Mouse (Mus musculus): ENCODE measurements around the gene Il17rc. TPM values are rescaled to one million over a fixed set of nuclear protein-coding genes. Genes with fewer than 3 reads are reported as not detected.
A peak's percentile ranks its signal among the peaks of the same experiment; 100 is the strongest.

Il17rc gene
- 7.7 and 9.1 TPM in 2 replicates for polyA plus RNA-seq (2014; fragmentation: Nextera tagmentation; extraction: Ambion mirVana)

- TF ChIP-seq CTCF (IDR thresholded peaks at IDR 0.05; ENCODE audit: low read depth): no peak
- Histone ChIP-seq H3K36me3 (ENCODE audit: insufficient read depth) (no peaks in the 10 kb centered on the region), H3K27me3 (ENCODE audit: insufficient read depth, low read length) (peaks cover 12% of the 10 kb centered on the region; the same call in 1 of the 2 replicates), H3K27ac (ENCODE audit: low read depth) (0 out of 2 replicates have a peak within 1 kb of the TSS, but pooled peaks have one; percentile 32), H3K9me3 (ENCODE audit: low read depth, low read length) (no peaks in the 10 kb centered on the region), H3K4me3 (ENCODE audit: low read depth, low read length) (peak within 1 kb of the TSS; percentile 24; the same call in 1 of the 2 replicates), H3K4me1 (ENCODE audit: insufficient read depth) (no peaks in the 10 kb centered on the region), H3K9ac (peak within 1 kb of the TSS; percentile 38), H3K4me2 (peak within 1 kb of the TSS; percentile 59)
- WGBS: 17% methylated on average over 12 of the region's 12 CpGs
- peak; percentile 60 for DNase-seq
- peak; percentile 48; the same call in 1 of the 2 replicates for ATAC-seq (ENCODE audit: insufficient read depth)
Measured at GRCm38 (mm10) chr6:113471297-113471936, at the start of gene Il17rc. Gene Il17rc (plus strand): TSS chr6:113471427.

GRCm38 (mm10) chr6:113423000-113423399 is 48.2 kb upstream of the Il17rc start:
- DNase-seq: no peak
- 56% methylated on average over 4 of the region's 4 CpGs for WGBS
- ATAC-seq (ENCODE audit: insufficient read depth): no peak
- H3K4me2 ChIP-seq: no peak overlapping the region
- H3K27ac ChIP-seq (ENCODE audit: low read depth): no peak overlapping the region
- no peak overlapping the region for H3K4me3 ChIP-seq (ENCODE audit: low read depth, low read length)
- no peaks in the 10 kb centered on the region for H3K27me3 ChIP-seq (ENCODE audit: insufficient read depth, low read length)
- no peaks in the 10 kb centered on the region for H3K9me3 ChIP-seq (ENCODE audit: low read depth, low read length)
- TF ChIP-seq CTCF (IDR thresholded peaks at IDR 0.05; ENCODE audit: low read depth): no peak
- H3K9ac ChIP-seq: no peak overlapping the region
- no peaks in the 10 kb centered on the region for H3K36me3 ChIP-seq (ENCODE audit: insufficient read depth)
- H3K4me1 ChIP-seq (ENCODE audit: insufficient read depth): peaks cover 5% of the 10 kb centered on the region; the same call in 1 of the 2 replicates

- Histone ChIP-seq H3K36me3 (ENCODE audit: insufficient read depth) (no peaks in the 10 kb centered on the region), H3K4me1 (ENCODE audit: insufficient read depth) (no peaks in the 10 kb centered on the region), H3K4me2 (no peak overlapping the region), H3K4me3 (ENCODE audit: low read depth, low read length) (no peak overlapping the region), H3K9me3 (ENCODE audit: low read depth, low read length) (no peaks in the 10 kb centered on the region), H3K27ac (ENCODE audit: low read depth) (no peak overlapping the region), H3K9ac (no peak overlapping the region), H3K27me3 (ENCODE audit: insufficient read depth, low read length) (no peaks in the 10 kb centered on the region)
- ATAC-seq (ENCODE audit: insufficient read depth) (no peak), DNase-seq (no peak)
- 76% methylated on average over 7 of the region's 7 CpGs for WGBS
- no peak for TF ChIP-seq CTCF (IDR thresholded peaks at IDR 0.05; ENCODE audit: low read depth)
Measured at GRCm38 (mm10) chr6:113424187-113424586, 47.0 kb upstream of the Il17rc start.

GRCm38 (mm10) chr6:113426696-113427095 is 44.5 kb upstream of the Il17rc start:
- ATAC-seq (ENCODE audit: insufficient read depth) (no peak), DNase-seq (no peak)
- Histone ChIP-seq H3K4me1 (ENCODE audit: insufficient read depth) (no peaks in the 10 kb centered on the region), H3K4me2 (no peak overlapping the region), H3K36me3 (ENCODE audit: insufficient read depth) (no peaks in the 10 kb centered on the region), H3K27ac (ENCODE audit: low read depth) (no peak overlapping the region), H3K9ac (no peak overlapping the region), H3K27me3 (ENCODE audit: insufficient read depth, low read length) (no peaks in the 10 kb centered on the region), H3K9me3 (ENCODE audit: low read depth, low read length) (no peaks in the 10 kb centered on the region), H3K4me3 (ENCODE audit: low read depth, low read length) (no peak overlapping the region)
- TF ChIP-seq CTCF (IDR thresholded peaks at IDR 0.05; ENCODE audit: low read depth): no peak
- WGBS: 89% methylated on average over 4 of the region's 4 CpGs

- H3K9me3 ChIP-seq (ENCODE audit: low read depth, low read length): no peaks in the 10 kb centered on the region
- H3K4me2 ChIP-seq: no peak overlapping the region
- no peak for ATAC-seq (ENCODE audit: insufficient read depth)
- no peak overlapping the region for H3K9ac ChIP-seq
- WGBS: 61% methylated on average over 3 of the region's 3 CpGs
- H3K36me3 ChIP-seq (ENCODE audit: insufficient read depth): no peaks in the 10 kb centered on the region
- DNase-seq: peak; percentile 62
- peak; percentile 78 for TF ChIP-seq CTCF (IDR thresholded peaks at IDR 0.05; ENCODE audit: low read depth)
- no peak overlapping the region for H3K27ac ChIP-seq (ENCODE audit: low read depth)
- no peak overlapping the region for H3K4me3 ChIP-seq (ENCODE audit: low read depth, low read length)
- no peaks in the 10 kb centered on the region for H3K4me1 ChIP-seq (ENCODE audit: insufficient read depth)
- no peaks in the 10 kb centered on the region for H3K27me3 ChIP-seq (ENCODE audit: insufficient read depth, low read length)
Measured at GRCm38 (mm10) chr6:113427397-113427796, 43.8 kb upstream of the Il17rc start.

GRCm38 (mm10) chr6:113428006-113428405 is 43.2 kb upstream of the Il17rc start:
- no peaks in the 10 kb centered on the region for H3K36me3 ChIP-seq (ENCODE audit: insufficient read depth)
- no peak overlapping the region for H3K27ac ChIP-seq (ENCODE audit: low read depth)
- ATAC-seq (ENCODE audit: insufficient read depth): no peak
- H3K27me3 ChIP-seq (ENCODE audit: insufficient read depth, low read length): no peaks in the 10 kb centered on the region
- WGBS: 79% methylated on average over 16 of the region's 16 CpGs
- no peak overlapping the region for H3K4me3 ChIP-seq (ENCODE audit: low read depth, low read length)
- no peak overlapping the region for H3K4me2 ChIP-seq
- DNase-seq: no peak
- H3K4me1 ChIP-seq (ENCODE audit: insufficient read depth): no peaks in the 10 kb centered on the region
- TF ChIP-seq CTCF (IDR thresholded peaks at IDR 0.05; ENCODE audit: low read depth): no peak
- H3K9ac ChIP-seq: no peak overlapping the region
- H3K9me3 ChIP-seq (ENCODE audit: low read depth, low read length): no peaks in the 10 kb centered on the region

- no peak for ATAC-seq (ENCODE audit: insufficient read depth)
- H3K4me2 ChIP-seq: no peak overlapping the region
- WGBS: 71% methylated on average over 3 of the region's 3 CpGs
Measured at GRCm38 (mm10) chr6:113429965-113430364, 41.3 kb upstream of the Il17rc start.

More at GRCm38 (mm10) chr6:113429965-113430364, 41.3 kb upstream of the Il17rc start:
- no peaks in the 10 kb centered on the region for H3K9me3 ChIP-seq (ENCODE audit: low read depth, low read length)
- H3K9ac ChIP-seq: no peak overlapping the region
- no peak overlapping the region for H3K4me3 ChIP-seq (ENCODE audit: low read depth, low read length)
- H3K36me3 ChIP-seq (ENCODE audit: insufficient read depth): no peaks in the 10 kb centered on the region
- H3K27me3 ChIP-seq (ENCODE audit: insufficient read depth, low read length): no peaks in the 10 kb centered on the region
- H3K4me1 ChIP-seq (ENCODE audit: insufficient read depth): no peaks in the 10 kb centered on the region
- no peak for DNase-seq
- TF ChIP-seq CTCF (IDR thresholded peaks at IDR 0.05; ENCODE audit: low read depth): no peak
- H3K27ac ChIP-seq (ENCODE audit: low read depth): no peak overlapping the region
